Mouse (Mus musculus) 3134 (cell line): Measurements from ENCODE around the gene Rab3gap1.

ENCODE experiments used
- DNase-seq: peaks from one replicate; pipeline ENCODE4 v3.0.0-alpha.2; 2011; ENCODE audit warnings: low spot score; ENCODE audit not compliant: insufficient read length; ENCODE audit errors: extremely low read depth

The Rab3gap1 gene

DNA sequence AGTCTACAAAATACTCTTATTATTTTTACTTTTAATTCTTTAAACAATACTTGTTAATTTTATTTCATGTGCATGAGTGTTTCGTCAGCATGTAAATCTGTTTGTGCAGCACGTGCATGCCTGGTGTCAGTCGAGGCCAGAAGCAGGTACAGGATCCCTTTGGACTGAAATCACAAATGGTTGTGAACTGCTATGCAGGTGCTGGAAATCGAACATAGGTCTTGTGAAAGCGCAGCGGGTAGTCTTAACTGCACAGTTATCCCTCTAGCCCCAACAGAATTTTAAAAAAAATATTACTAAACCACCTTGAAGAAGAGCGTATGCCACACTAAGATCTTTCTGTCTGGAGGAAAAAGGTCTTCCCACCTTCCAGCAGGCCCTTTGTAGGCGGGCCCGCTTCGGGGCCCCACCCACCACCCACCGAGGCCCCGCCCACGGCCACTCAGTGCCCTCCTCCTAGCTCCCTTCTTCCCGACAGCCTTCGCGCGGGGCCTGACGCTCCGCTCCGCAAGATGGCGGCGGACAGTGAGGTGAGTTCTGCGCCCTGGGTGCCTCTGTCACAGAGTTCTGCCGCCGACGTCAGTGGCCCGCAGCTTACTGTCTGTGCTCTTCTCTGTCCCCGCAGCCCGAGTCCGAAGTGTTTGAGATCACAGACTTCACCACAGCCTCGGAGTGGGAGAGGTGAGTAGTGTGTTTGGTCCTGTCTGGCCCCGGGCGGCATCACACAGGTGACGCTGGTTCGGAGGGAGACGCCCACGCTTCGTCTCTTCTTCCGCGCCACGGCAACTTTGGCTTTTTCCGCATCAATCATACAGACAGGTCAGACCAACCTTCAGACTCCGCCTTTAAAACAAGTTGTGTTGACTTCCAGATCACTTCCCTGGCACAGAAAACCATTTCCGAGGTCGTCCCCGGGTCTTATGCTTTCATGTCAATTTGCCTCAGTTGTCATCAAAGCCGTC, at the start of gene Rab3gap1:
Gene Rab3gap1 (plus strand): TSS at position 474 of the 962 bp plus-strand sequence.
- peak; percentile 95 for DNase-seq

DNA sequence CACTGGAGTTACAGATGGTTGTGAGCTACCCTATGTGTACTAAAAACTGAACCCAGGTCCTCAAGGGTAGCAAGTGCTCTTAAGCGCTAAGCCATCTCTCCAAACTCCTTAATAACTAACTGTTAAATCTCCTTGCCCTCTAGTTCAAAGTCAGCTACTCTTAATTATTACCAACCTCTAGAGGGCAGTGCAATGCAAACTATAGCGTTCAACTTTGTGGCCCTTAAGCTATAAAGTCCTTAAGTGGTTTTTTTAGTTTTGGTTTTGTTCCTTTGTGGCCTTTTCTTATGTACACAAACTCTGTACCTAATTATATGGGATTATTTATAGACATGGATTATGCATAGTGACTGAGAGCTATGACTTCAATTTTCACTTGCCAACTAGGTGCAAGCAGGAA, 41.2 kb upstream of the Rab3gap1 start:
- peak; percentile 38 for DNase-seq

DNA sequence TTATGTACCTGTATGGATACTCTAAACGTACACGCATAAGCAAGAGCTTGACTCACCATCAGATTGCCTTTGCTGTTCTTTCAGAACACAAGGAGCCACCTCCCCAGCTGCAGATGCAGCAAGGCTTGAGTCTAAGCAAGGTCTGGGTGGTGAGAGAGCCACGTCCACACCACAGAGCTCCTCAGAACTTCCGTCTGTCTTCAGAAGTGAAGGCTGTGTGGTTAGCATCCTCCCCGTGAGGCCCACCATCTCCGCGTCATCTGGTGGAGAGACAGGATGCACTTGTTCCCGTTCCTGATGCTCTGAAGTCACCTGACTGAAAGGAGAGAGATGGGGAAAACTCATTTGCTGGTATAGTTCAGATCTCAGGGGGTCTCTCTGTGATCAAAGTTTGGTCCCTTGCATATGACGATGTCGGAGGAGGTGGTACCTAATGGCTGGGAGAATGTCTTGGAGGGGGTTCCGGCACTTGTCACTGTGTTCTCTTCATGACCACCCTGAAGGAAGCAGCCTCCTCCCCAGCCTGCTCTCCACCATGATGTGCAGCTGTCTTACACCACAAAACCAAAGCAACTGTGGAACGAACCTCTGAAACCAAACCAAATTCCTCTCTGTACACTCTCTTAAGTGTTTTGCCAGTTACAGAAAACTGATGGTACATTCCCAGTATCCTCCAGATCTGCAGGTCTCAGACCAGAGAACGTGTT, 38.2 kb upstream of the Rab3gap1 start:
- DNase-seq: no peak

DNA sequence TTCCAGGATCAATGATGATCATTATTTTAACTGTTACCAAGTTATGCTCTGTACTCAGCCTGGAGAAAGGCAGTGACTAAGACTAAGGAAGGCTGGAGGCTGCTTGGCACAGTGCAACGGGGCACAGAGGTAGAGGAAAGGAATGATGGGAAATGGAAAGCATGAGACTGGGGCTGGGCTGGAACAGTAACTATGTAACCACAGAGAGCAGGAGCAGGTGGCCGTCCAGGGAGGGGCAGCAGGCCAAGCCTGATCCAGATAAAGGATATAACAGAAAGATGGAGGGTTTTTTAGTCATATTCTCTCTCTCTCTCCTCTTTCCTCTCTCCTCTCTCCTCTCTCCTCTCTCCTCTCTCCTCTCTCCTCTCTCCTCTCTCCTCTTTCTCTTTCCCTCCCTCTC, 34.9 kb upstream of the Rab3gap1 start:
- peak; percentile 24 for DNase-seq

DNA sequence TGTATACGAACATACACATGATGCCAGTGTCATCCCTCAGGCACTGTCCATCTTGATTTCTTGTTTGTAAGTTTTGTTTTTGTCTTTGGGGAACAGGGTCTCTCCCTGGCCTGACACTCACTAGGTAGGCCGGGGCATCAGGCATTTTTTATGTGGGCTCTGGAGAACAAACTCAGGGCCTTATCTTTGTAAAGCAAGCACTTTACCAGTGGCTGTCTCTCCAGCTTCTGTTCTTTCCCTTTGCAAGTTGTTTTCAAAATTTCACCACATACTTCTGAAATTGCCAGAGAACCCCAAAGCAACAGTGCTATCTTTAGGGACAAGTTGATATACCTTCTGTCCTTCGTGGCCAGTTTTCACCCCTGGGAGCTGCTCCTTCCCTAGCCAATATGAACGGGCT, 34.4 kb upstream of the Rab3gap1 start:
- DNase-seq: no peak

DNA sequence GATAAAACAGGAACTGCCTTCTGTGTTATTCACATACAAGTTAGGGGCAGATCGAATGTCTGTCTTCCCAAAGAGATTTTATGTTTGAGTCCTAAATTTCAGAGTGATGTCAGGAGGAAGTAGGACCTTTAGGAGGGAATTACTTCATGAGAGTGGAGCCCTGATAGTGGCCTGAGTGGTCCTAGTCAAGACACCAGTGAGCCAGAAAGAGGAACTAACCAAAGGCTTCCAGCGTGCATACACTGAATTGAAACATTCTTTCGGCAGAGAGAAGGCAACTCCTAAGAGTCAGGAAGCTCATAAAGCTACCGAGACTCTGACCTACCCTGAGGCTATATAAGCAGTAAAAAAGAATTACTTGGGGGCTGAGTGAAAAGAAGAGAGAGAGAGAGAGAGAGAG, 32.0 kb upstream of the Rab3gap1 start:
- DNase-seq: no peak

DNA sequence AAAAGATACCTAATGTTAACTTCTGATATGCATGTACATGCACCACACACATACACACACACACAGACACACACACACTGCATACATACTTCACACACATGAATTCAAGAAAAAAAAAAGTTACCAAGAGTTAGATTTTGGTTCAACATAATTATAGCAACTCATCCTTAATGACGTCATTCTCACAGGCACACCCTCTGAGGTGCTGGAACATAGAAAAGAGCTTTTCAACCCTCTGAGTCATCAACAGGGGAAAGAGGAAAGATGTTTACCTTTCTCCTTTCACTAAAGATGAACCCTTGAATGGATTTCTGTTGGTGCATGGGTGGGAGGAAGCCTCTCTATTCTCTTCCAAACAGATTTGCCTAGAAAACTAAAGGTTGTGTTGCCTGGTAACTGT, 30.0 kb upstream of the Rab3gap1 start:
- DNase-seq: no peak

DNA sequence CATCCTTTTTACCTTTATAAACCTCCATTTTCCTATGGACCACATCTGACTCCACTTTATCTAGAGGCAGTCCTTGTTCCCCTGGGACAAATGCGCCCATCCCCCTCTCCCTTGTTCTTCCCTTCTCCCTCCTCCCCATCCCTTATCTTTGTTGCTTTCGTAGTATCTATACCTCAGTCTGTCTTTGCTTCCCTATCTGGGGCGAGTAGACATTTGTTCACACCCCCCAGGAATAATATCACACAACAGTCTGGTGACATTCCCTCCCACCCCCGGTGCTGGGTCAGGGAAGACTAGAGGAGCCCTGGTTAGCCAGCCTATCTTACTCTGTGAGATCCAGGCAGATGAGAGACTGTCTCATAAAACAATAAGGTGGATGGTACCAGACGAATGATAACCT, 23.1 kb upstream of the Rab3gap1 start:
- DNase-seq: no peak

DNA sequence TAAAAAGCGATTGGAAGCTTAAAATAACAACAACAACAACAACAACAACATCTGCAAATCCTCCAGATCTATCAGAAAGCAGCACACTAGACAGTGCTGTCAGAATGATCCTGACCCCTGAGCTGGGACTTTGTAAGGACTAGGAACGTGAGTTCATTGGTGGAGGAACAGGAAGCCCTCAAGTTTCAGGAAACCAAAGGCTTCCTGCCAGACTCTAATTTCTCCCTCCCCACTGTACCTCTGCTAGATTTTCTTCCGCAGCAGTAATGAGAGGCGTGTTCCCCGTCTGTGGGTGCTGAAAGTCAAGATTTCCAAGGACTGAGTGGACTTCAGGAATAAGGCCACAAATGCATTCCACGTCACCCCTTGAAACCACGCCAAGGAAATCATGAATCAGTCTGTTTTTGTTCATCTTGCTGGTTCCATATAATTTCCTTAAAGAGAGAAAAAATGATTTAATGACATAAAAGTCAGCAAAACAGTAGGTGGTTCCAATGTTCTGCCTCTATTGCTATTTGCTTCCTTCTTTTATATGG, 18.4 kb upstream of the Rab3gap1 start:
- peak; percentile 63 for DNase-seq

DNA sequence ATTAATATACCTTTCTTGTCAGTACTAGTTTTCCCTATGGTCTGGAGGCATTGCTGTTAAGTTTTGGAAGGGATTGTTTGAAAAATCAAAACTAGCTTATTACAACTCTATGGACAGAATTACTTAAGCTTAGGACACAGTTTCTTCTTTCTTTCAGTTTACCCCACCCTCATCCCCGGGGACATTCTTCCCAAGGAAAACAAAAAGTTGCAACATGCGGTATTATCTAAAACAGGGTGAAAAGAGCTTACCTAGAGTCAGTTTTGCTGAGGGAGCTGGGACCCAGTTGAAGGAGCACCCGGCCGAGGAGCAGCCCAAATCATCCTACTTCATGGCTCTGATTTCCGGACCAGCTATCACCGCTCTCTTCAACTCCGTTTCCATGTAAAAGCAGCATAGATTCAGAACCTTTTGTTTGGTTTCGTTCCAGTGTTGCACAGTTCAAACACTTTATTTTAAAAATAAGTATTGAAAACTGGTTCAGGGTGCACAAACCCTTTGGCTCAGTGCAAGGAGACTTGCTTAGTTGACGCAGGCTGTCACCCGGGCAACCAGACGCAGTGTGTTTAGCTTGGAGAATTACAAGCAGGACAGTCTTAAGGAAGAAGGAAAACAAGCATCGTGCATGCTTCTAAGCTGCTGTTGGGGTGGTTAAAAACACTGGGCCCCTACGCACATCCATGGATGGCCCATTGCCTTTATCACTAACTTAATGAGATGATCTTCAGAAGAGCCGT, 13.9 kb upstream of the Rab3gap1 start, which contains the start of gene Map3k19:
Gene Map3k19 (minus strand): TSS at position 546 of the 737 bp plus-strand sequence.
- no peak for DNase-seq

DNA sequence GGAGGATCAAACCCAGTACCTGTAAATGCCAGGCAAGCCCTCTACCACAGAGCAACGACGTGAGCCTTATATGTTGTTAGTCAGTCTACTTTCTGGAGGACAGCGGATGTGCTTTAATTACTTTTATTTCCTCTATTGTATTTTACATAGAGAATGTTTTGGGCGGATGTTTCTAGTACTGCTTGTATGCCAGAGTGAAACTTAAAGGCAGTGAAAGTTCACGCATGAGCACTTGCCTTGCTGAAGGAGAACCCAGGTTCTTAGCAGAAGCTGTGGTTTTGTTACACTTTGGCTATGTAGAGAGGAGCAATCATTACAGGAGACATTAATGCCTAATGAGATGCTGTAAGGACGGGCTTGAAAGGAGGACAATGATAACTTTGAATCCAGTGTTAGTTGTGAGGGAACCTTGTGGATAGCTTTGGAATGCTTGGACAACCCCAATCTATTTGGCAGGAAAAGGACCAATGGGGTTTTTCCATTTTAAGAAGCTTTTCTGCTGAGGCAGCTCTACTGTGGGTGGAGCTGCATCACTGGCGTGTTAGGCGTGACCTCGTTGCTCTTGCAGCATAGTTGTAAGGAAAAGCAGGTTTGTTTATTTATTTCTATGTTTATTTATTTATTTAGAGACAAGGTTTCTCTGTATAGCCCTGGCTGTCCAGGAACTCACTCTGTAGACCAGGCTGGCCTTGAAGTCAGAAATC, 9.5 kb upstream of the Rab3gap1 start:
- no peak for DNase-seq

DNA sequence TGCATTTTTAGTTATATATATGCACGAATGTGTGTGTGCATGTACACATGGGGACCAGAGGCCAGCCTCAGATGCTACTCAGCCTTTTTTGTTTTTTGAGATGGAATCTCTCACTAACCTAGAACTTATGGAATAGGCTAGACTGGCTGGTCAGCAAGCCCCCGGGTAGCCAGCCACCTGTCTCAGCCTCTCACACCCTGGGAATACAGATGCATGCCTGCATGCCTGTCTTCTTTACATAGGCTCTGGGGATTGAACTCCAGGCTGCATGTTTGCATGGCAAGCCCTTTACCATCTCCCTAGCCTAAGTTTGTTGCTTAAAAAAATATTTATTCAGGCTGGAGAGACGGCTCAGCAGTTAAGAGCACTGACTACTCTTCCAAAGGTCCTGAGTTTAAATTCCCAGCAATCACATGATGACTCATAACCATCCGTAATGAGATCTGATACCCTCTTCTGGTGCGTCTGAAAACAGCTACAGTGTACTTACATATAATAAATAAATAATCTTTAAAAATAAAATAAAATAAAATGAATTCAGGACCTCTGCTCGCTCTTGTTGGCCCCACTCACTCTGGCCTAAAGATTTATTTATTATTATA, 8.7 kb upstream of the Rab3gap1 start:
- DNase-seq: peak; percentile 9

DNA sequence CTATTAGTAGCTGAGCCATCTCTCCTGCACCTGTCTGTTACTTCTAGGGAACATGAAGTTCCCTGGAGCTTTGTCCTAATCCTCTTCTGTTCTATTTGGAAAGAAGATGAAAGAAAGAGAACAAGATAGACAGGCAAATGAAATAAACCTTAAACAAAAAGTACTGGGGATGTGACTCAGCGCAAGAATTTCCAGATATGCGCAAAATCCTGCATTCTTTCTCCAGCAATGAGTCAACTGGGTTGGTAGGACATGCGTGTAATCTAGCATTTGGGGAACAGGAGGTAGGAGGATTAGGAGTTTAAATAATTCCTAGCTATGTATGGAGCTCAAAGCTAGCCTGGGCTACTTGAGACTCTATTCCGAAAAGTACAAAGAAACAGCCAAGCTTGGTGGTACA, 8.1 kb upstream of the Rab3gap1 start:
- DNase-seq: peak; percentile 32

DNA sequence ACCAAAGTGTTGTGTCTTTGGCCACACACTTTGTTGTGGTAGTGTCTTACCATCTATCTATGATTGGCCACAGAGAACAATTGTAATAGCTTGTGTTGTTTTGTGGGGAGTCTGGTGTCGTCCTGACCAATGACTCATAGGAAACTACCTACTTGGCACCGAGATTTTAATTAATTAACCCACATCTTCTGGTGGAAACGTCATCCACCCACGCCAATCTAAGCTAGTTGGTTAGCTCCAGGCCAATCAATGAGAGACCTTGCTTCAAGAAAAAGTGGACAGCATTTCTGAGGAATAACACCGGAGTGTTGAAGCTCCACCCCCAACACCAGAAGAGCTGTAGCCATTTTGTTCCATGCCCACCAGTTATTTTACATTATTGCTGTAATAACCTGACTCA, 6.7 kb upstream of the Rab3gap1 start:
- DNase-seq: no peak

DNA sequence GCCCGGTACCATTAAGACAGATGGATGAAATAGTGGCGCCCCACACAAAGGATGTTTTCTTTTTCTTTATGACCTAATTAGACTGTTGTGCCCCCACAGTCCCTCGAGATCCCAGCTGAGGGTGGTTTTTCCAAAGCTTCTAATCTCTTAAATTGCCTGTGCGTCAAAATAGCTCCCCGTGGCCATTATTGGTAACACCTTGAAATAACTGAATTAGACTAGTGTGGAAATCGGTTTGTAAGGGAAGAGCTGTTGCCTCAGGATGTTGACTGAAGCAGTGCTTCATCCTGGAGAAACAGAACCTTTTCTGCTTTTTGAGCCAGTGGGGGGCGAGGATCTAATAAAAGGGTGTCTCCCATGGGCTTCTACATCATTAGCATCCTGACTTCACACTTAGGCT, 4.8 kb upstream of the Rab3gap1 start:
- DNase-seq: no peak

DNA sequence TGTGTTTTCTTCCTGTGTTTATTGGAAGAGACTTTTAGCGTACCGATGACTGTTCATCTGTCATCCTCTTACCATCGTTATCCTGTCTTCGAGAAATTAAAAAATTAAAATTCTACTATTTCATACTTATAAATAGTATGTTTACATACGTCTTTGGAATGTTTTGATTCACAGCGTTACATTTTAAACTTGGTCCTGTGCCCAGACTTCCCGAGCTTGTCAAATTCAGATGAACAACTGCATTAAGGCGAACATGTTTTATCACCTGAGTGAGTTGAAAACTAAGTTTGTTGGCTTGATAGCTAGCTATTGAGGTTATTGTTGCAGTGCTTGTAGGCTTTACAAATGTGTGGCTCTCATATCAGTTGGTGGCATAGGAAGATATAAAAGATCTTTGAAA, 703 bp downstream of the Rab3gap1 start:
- no peak for DNase-seq

DNA sequence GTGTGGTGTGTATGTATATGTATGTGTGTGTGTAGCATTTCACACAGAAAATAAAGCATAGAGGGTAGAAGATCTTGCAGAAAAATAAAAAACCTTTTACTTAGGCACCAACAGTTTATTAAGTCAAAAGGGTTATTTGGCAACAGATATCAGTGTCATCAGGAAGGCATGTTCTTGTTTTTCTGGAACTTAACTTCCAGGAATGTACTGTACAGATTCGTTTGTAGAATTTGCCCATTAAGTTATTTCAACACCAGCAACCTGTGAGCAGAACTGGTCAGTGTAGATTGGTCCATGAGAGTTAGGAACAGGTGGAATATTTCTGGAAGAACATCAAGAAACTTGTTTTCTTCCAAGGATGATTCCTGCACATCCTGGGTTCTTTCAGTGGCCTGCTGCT, 30.8 kb downstream of the Rab3gap1 start:
- no peak for DNase-seq

DNA sequence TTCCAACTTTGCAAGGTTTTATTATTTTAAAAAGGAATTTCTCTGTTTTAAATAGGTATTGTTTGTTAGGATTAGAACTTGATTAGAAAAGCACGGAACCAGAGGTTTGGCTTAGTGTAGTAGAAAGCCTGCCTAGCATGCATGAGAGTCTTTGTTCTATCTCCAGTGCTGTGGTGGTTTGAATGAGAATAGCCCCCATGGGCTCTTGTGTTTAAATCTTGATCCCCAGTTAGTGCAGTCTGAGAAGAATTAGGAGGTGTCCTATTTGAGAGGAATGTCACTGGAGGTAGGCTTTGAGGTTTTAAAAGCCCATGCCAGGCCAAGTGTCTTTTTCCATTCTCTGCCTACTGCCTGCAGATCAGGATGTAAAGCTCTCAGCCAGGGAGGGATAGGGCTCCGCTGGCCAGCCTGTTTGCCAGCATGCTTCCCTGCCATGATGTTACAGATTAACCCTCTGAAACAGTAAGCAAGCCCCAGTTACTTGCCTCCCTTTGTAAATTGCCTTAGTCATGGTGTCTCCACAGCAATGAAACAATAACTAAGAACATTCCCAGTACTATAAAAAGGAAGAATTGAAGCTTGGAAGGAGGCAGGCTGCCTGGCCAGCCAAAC, 36.3 kb downstream of the Rab3gap1 start:
- DNase-seq: no peak

DNA sequence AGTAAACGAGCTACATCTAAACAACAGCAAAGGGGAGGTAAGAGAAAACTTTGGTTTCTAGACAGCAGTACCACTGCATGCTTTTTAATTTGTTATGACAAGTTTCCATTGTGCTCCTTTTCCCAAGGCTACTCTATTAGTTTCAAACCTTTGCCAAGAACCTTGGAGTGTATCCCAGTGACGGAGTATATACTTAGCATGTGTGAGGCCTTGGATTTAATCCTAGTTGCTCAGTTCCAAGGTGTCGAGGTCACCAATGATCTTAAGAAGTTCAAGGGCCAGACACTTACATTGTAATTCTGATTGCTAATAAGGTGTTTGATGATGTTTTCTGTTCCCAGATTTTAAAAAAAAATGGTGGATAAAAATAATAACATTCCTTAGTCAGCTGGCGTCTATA, 44.5 kb downstream of the Rab3gap1 start:
- DNase-seq: no peak
